Mouse (Mus musculus): ENCODE data around the gene Pkd2.
A peak's percentile ranks its signal among the peaks of the same experiment; 100 is the strongest.

DNA sequence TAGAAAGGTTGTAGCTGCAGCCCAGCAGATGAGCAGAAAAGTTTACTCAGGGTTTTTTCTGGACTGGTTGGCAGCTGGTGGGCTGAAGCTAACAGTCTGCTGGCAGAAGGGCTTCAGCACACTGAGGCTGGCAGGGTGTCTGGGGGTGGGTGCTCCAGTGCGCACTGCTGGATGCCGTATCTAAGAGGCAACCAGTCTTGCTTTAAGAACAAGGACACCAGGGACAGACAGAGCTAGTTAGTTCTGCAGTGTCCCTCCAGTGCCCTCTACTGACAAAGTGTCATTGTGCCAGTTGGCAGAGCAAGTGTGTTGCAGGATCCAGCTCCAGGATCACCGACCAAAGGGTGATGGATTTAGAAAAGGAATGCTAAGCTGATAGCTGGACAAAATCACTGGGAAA lies 13.1 kb upstream of the Pkd2 start:
- no peak for TF ChIP-seq EP300 (optimal IDR thresholded peaks at IDR 0.05)
- peak; percentile 87 for TF ChIP-seq CTCF (IDR thresholded peaks at IDR 0.05; ENCODE audit: low read depth)
